Mouse (Mus musculus) limb, embryonic 12.5 days (tissue): Measurements from ENCODE around the gene Abtb1. TPM values are rescaled to one million over a fixed set of nuclear protein-coding genes. Genes with fewer than 3 reads are reported as not detected.
A peak's percentile ranks its signal among the peaks of the same experiment; 100 is the strongest.

Experiments
- ATAC-seq: fragments of 200-750 bp; cut with Nextera tagmentation; 2 replicates; pipeline ENCODE4 v1.8.0; 2017; ENCODE audit warnings: low read depth, moderate TSS enrichment; ENCODE audit not compliant: insufficient number of reproducible peaks, insufficient read depth, low FRiP score, low TSS enrichment
- H3K27ac ChIP-seq: fragments of 300-500 bp; sonication (generic); 2 replicates; pipeline ENCODE4 v1.5.1; 2016; ENCODE audit warnings: mild to moderate bottlenecking, moderate library complexity
- H3K27me3 ChIP-seq: fragments of 300-500 bp; sonication (generic); 2 replicates; pipeline ENCODE4 v1.6.1; 2016; ENCODE audit warnings: mild to moderate bottlenecking, moderate library complexity
- H3K36me3 ChIP-seq: fragments of 300-500 bp; sonication (generic); 2 replicates; pipeline ENCODE4 v1.6.1; 2016; ENCODE audit warnings: mild to moderate bottlenecking, moderate library complexity
- H3K4me1 ChIP-seq: fragments of 300-500 bp; sonication (generic); replicated peaks from 2 replicates; pipeline ENCODE4 v1.6.1; 2016
- H3K4me2 ChIP-seq: fragments of 300-500 bp; sonication (generic); 2 replicates; pipeline ENCODE4 v1.6.1; 2016; ENCODE audit warnings: mild to moderate bottlenecking, moderate library complexity
- H3K4me3 ChIP-seq: fragments of 300-500 bp; sonication (generic); replicated peaks from 2 replicates; pipeline ENCODE4 v1.5.1; 2016; ENCODE audit warnings: mild to moderate bottlenecking
- H3K9ac ChIP-seq: fragments of 300-500 bp; sonication (generic); replicated peaks from 2 replicates; pipeline ENCODE4 v1.6.1; 2016; ENCODE audit warnings: mild to moderate bottlenecking, moderate library complexity
- H3K9me3 ChIP-seq: fragments of 300-500 bp; sonication (generic); 2 replicates; pipeline ENCODE4 v1.6.1; 2016; ENCODE audit warnings: mild to moderate bottlenecking, moderate library complexity
- WGBS: fragments of 180-500 bp; shearing (Covaris S2); methylation state at CpG from one replicate; pipeline ENCODE4 v1.1.7; 2016; 5-methylcytosine and 5-hydroxymethylcytosine counted together
- polyA plus RNA-seq: library from polyadenylated mRNA; unstranded; fragments of >200 nt; fragmentation: Nextera tagmentation; extraction: Ambion mirVana; gene quantifications from 2 replicates; pipeline ENCODE4 v1.2.1, GENCODE M21; 2016

Abtb1 gene
- polyA plus RNA-seq, result 24.6 and 26.7 TPM in 2 replicates

DNA sequence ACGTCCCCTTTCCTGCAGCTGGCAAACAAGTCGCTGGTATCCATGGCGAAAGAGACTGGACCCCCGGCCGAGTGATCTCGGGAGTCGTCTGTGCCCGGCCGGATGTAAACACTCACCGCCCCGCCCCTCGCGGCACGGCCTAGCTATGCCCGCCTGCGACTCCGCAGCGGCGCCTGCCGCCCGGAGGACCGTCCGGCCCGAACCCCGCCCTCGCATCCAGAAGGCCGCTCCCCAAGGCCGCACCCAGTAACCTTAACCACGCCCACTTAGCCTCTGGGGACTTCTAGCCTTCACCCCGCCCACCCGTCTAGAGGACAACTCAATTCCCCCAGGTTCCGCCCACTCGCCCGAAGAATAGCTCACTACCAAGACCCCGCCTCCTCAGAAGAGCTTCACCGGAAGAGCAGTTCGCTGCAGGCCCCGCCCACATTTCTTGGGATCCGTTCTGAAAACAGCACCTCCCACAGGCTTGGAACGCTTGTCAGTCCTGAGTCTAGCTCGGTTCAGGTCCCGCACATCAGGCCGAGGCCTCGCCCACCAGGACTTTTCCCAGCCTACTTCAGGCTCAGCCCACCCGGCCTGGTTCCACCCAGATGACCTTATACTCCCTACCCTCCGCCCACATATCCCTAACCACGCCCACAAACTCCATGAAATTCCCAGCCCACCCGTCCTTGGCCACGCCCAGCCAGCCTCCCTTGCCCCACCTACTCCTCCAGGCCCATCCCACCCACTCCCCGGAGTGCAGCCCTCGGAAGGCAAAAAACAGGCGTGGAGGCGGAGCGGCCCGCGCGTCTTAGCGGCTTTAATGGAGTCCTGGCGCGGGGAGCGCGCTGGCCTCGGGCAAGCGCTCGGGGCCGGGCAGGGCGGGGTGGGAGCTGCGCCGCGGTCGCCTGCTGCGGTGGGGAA is at the start of gene Abtb1:
TSS of gene Abtb1 (minus strand) at position 204 of the 909 bp plus-strand sequence.
- under 1% methylated on average over 66 of the region's 72 CpGs for WGBS
- Histone ChIP-seq H3K27me3 (no peaks in the 10 kb centered on the region), H3K4me3 (peak within 1 kb of the TSS; percentile 69), H3K4me1 (peaks cover 17% of the 10 kb centered on the region), H3K9ac (peak within 1 kb of the TSS; percentile 74), H3K36me3 (peaks cover 38% of the 10 kb centered on the region), H3K9me3 (no peaks in the 10 kb centered on the region), H3K4me2 (peak within 1 kb of the TSS; percentile 89), H3K27ac (peak within 1 kb of the TSS; percentile 89)
- ATAC-seq, result peak; percentile 99

DNA sequence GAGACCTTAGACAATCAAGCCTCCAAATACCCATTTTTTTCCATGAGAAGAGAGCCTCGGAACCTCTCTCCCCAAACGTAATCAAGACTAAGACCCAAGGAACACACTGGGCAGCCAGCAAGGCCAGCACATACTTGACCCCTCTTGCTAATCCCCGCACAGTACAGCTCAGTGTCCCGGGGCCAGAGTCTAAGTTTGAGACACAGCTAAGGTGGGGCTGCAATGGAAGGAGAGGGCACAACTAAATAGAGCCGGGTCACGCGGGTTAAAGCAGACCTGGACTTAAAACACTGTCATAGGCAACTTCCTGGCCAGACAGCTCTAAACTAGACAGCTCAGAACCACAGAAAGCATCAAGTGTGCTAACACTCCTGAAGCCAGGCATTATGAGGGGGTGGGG is 49.0 kb upstream of the Abtb1 start:
- Histone ChIP-seq H3K4me1 (no peaks in the 10 kb centered on the region), H3K36me3 (peaks cover 100% of the 10 kb centered on the region), H3K4me3 (no peak overlapping the region), H3K27ac (no peak overlapping the region), H3K9ac (no peak overlapping the region), H3K9me3 (no peaks in the 10 kb centered on the region), H3K27me3 (no peaks in the 10 kb centered on the region), H3K4me2 (no peak overlapping the region)
- no peak for ATAC-seq
- WGBS, result 87% methylated on average over 7 of the region's 7 CpGs

- H3K4me2 ChIP-seq, result no peak overlapping the region
- no peak for ATAC-seq
- WGBS, result 92% methylated on average over 13 of the region's 13 CpGs
- H3K9ac ChIP-seq, result no peak overlapping the region
- H3K27ac ChIP-seq, result no peak overlapping the region
- no peak overlapping the region for H3K4me3 ChIP-seq
- no peaks in the 10 kb centered on the region for H3K27me3 ChIP-seq
- H3K36me3 ChIP-seq, result peaks cover 100% of the 10 kb centered on the region
- no peaks in the 10 kb centered on the region for H3K9me3 ChIP-seq
- no peaks in the 10 kb centered on the region for H3K4me1 ChIP-seq
These were observed 47.7 kb upstream of the Abtb1 start for GRCm38 (mm10) chr6:88889410-88890042.

- no peak overlapping the region for H3K4me2 ChIP-seq
- no peaks in the 10 kb centered on the region for H3K9me3 ChIP-seq
- ATAC-seq, result no peak
- H3K27me3 ChIP-seq, result no peaks in the 10 kb centered on the region
- peaks cover 100% of the 10 kb centered on the region for H3K36me3 ChIP-seq
- H3K9ac ChIP-seq, result no peak overlapping the region
- no peaks in the 10 kb centered on the region for H3K4me1 ChIP-seq
- WGBS, result 87% methylated on average over 2 of the region's 2 CpGs
- H3K27ac ChIP-seq, result no peak overlapping the region
- H3K4me3 ChIP-seq, result no peak overlapping the region
These were observed 44.7 kb upstream of the Abtb1 start for GRCm38 (mm10) chr6:88886417-88886967.

DNA sequence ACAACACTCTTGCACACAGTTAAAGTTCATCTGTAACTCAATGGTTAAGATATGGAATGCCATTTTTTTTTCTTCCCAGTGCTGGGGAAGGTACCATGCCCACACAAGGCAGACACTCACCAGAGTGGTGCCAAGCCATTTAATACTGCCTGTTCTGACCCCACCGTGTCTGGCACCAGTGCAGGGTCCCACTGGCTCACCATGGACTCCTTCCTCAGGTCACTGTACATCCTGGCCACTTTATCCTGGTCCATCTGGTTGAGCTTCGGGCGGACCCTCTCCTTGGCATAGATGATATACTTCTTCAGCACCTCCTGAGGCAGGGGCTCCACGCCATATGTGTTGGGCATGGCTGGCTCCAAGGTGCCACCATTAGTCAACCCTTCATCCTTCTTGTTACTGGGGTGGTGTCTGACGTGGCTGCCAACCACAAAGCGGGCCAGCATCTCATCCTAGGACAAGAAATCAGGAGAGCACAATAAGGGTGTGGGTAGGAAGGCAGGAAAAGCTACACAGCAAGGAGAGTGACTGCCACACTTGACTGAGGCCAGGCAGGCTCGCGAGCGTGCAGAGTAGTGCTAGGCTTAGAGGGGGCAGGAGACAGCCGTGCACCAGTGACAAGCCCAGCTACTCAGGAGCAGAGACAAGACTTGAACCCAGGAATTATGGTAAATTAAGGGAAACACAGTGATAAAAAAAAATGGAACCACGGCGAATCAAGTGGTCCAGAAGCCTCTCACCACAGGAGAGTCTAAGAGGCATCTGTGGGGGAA is 44.0 kb upstream of the Abtb1 start:
- no peaks in the 10 kb centered on the region for H3K27me3 ChIP-seq
- H3K9ac ChIP-seq, result no peak overlapping the region
- WGBS, result 90% methylated on average over 12 of the region's 12 CpGs
- no peaks in the 10 kb centered on the region for H3K4me1 ChIP-seq
- H3K4me3 ChIP-seq, result no peak overlapping the region
- peaks cover 100% of the 10 kb centered on the region for H3K36me3 ChIP-seq
- H3K27ac ChIP-seq, result no peak overlapping the region
- ATAC-seq, result no peak
- no peaks in the 10 kb centered on the region for H3K9me3 ChIP-seq
- H3K4me2 ChIP-seq, result no peak overlapping the region

- no peak for ATAC-seq
- peaks cover 94% of the 10 kb centered on the region for H3K36me3 ChIP-seq
- no peaks in the 10 kb centered on the region for H3K4me1 ChIP-seq
- H3K4me3 ChIP-seq, result no peak overlapping the region
- H3K9ac ChIP-seq, result no peak overlapping the region
- WGBS, result 94% methylated on average over 17 of the region's 17 CpGs
- no peak overlapping the region for H3K27ac ChIP-seq
- no peak overlapping the region for H3K4me2 ChIP-seq
- no peaks in the 10 kb centered on the region for H3K27me3 ChIP-seq
- H3K9me3 ChIP-seq, result no peaks in the 10 kb centered on the region
These were observed 42.9 kb upstream of the Abtb1 start for GRCm38 (mm10) chr6:88884690-88885089.

GRCm38 (mm10) chr6:88884195-88884594 is 42.4 kb upstream of the Abtb1 start:
- H3K9me3 ChIP-seq, result no peaks in the 10 kb centered on the region

DNA sequence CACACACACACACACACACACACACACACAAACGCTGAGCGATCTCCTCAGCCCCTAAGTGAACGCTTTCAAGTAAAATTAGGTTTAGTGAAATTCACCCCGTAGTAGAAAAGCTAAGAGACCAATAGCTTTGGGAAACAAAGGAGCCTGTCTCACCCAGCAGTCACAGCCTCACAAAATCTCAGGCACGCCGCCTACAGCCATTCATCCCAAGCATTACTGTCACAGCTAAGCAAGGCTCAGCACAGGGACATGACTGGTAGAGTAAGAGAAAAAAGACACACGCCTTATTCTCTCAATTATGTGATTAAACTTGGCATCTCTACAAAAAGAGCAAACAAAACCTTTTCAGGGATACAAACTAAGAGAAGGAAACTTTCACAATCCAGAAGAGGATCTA is 39.5 kb upstream of the Abtb1 start:
- Histone ChIP-seq H3K27me3 (no peaks in the 10 kb centered on the region), H3K36me3 (peaks cover 61% of the 10 kb centered on the region), H3K4me1 (no peaks in the 10 kb centered on the region), H3K9me3 (no peaks in the 10 kb centered on the region), H3K27ac (no peak overlapping the region), H3K4me2 (no peak overlapping the region), H3K4me3 (no peak overlapping the region), H3K9ac (no peak overlapping the region)
- no peak for ATAC-seq
- WGBS, result 83% methylated on average over 7 of the region's 7 CpGs

More at GRCm38 (mm10) chr6:88884195-88884594, 42.4 kb upstream of the Abtb1 start:
- Histone ChIP-seq H3K4me3 (no peak overlapping the region), H3K27me3 (no peaks in the 10 kb centered on the region), H3K4me1 (no peaks in the 10 kb centered on the region), H3K4me2 (no peak overlapping the region), H3K27ac (no peak overlapping the region), H3K36me3 (peaks cover 89% of the 10 kb centered on the region), H3K9ac (no peak overlapping the region)
- WGBS, result 88% methylated on average over 10 of the region's 10 CpGs
- ATAC-seq, result no peak

DNA sequence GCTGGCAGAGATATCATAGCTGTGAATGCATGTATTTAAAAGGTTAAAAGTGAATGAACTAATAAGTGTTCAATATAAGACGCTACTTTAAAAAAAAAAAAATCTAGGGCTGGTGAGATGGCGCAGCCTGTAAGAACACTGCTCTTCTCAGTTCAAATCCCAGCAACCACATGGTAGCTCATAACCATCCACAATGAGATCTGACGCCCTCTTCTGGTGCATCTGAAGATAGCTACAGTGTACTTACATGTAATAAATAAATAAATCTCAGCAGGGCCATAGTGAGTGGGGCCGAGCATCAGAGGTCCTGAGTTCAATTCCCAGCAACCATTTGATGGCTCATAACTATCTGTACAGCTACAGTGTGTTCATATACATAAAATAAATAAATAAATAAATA is 37.7 kb upstream of the Abtb1 start:
- no peaks in the 10 kb centered on the region; the same call in none of the 2 replicates for H3K27me3 ChIP-seq
- 68% methylated on average over 4 of the region's 4 CpGs for WGBS
- ATAC-seq, result no peak
- no peak overlapping the region for H3K4me2 ChIP-seq
- H3K9me3 ChIP-seq, result no peaks in the 10 kb centered on the region
- no peak overlapping the region for H3K27ac ChIP-seq
- 0 out of 2 replicates have a peak, but pooled peaks cover 2% of the 10 kb centered on the region for H3K4me1 ChIP-seq
- no peak overlapping the region for H3K9ac ChIP-seq
- H3K36me3 ChIP-seq, result peaks cover 42% of the 10 kb centered on the region
- no peak overlapping the region for H3K4me3 ChIP-seq

GRCm38 (mm10) chr6:88874868-88875508 is 33.2 kb upstream of the Abtb1 start, which contains the start of gene Podxl2:
Gene Podxl2 (minus strand): TSS chr6:88875044.
- WGBS, result 5% methylated on average over 62 of the region's 63 CpGs
- peak within 1 kb of the TSS; percentile 91 for H3K9ac ChIP-seq
- peak within 1 kb of the TSS; percentile 88 for H3K4me3 ChIP-seq
- no peaks in the 10 kb centered on the region for H3K36me3 ChIP-seq
- H3K4me2 ChIP-seq, result peak within 1 kb of the TSS; percentile 96
- peaks cover 26% of the 10 kb centered on the region for H3K4me1 ChIP-seq
- no peaks in the 10 kb centered on the region for H3K9me3 ChIP-seq
- ATAC-seq, result peak; percentile 52
- peaks cover 14% of the 10 kb centered on the region for H3K27me3 ChIP-seq
- no peak within 1 kb of the TSS for H3K27ac ChIP-seq
